Mouse (Mus musculus): ENCODE data around the gene Arhgap31. TPM values are rescaled to one million over a fixed set of nuclear protein-coding genes. Genes with fewer than 3 reads are reported as not detected.
"Not testable (repeated sequence)": the region's sequence is repeated elsewhere in the genome, so short reads cannot be mapped to it uniquely, and the experiment has no call there.

Gene Arhgap31
- polyA plus RNA-seq, 1 experiment from 2014 or later, result 5.4 TPM

- H3K9ac ChIP-seq (ENCODE audit: low read length), result no peak overlapping the region
- no peaks in the 10 kb centered on the region for H3K4me1 ChIP-seq (ENCODE audit: control insufficient read depth, insufficient read depth, low read length)
- no peak overlapping the region for H3K27ac ChIP-seq (replicated peaks; ENCODE audit: low read depth, low read length)
- 73% methylated on average over 6 of the region's 6 CpGs for whole genome bisulfite sequencing
- no peaks in the 10 kb centered on the region for H3K9me3 ChIP-seq (ENCODE audit: control insufficient read depth, low read length)
- no peaks in the 10 kb centered on the region for H3K36me3 ChIP-seq (ENCODE audit: control insufficient read depth, insufficient read depth, low read length)
- H3K27me3 ChIP-seq (ENCODE audit: control insufficient read depth, insufficient read depth, low read length), result no peaks in the 10 kb centered on the region
- no peak overlapping the region for H3K4me3 ChIP-seq (ENCODE audit: low read depth, low read length)
- no peak overlapping the region for H3K4me2 ChIP-seq (ENCODE audit: low read depth, severe bottlenecking)
- DNase-seq (ENCODE audit: low spot score) (no peak), ATAC-seq (ENCODE audit: insufficient number of reproducible peaks, low FRiP score, low TSS enrichment, low read depth) (no peak)
Observed at GRCm38 (mm10) chr16:38687673-38688072, 25.4 kb downstream of the Arhgap31 start.

DNA sequence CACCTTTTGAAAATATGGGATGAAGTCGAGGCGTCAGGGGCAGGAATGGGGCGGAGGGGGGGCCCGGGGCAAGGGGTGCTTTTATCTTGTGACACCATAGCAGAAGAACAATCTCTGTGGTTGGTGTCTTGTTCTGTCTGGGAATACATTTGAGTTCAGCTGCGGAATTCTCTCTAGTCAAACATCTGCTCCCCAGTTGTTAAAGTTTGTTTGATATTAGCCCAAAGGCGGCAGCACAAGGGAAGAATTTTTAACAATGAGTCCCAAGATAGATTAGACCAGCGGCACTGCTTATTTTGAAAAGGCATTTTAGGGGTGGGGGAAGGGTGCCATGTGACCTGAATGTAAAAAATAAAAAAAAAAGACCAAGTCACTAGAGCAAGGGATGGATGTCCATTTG lies 30.0 kb downstream of the Arhgap31 start:
- DNase-seq (ENCODE audit: low spot score) (no peak), ATAC-seq (ENCODE audit: insufficient number of reproducible peaks, low FRiP score, low TSS enrichment, low read depth) (no peak)
- Histone ChIP-seq H3K4me1 (ENCODE audit: control insufficient read depth, insufficient read depth, low read length) (peaks cover 9% of the 10 kb centered on the region; the same call in 1 of the 2 replicates), H3K27me3 (ENCODE audit: control insufficient read depth, insufficient read depth, low read length) (no peaks in the 10 kb centered on the region), H3K4me2 (ENCODE audit: low read depth, severe bottlenecking) (no peak overlapping the region), H3K4me3 (ENCODE audit: low read depth, low read length) (no peak overlapping the region), H3K36me3 (ENCODE audit: control insufficient read depth, insufficient read depth, low read length) (no peaks in the 10 kb centered on the region), H3K9ac (ENCODE audit: low read length) (no peak overlapping the region), H3K9me3 (ENCODE audit: control insufficient read depth, low read length) (no peaks in the 10 kb centered on the region), H3K27ac (replicated peaks; ENCODE audit: low read depth, low read length) (no peak overlapping the region)
- 70% methylated on average over 7 of the region's 7 CpGs for WGBS

GRCm38 (mm10) chr16:38681313-38681712 lies 31.8 kb downstream of the Arhgap31 start:
- H3K4me3 ChIP-seq (ENCODE audit: low read depth, low read length), result no peak overlapping the region
- no peak overlapping the region for H3K9ac ChIP-seq (ENCODE audit: low read length)
- no peak overlapping the region for H3K4me2 ChIP-seq (ENCODE audit: low read depth, severe bottlenecking)
- peaks cover 9% of the 10 kb centered on the region; the same call in 1 of the 2 replicates for H3K4me1 ChIP-seq (ENCODE audit: control insufficient read depth, insufficient read depth, low read length)
- no peaks in the 10 kb centered on the region for H3K9me3 ChIP-seq (ENCODE audit: control insufficient read depth, low read length)
- 93% methylated on average over 2 of the region's 2 CpGs for WGBS
- H3K27me3 ChIP-seq (ENCODE audit: control insufficient read depth, insufficient read depth, low read length), result no peaks in the 10 kb centered on the region
- ATAC-seq (ENCODE audit: insufficient number of reproducible peaks, low FRiP score, low TSS enrichment, low read depth) (no peak), DNase-seq (ENCODE audit: low spot score) (no peak)
- no peaks in the 10 kb centered on the region for H3K36me3 ChIP-seq (ENCODE audit: control insufficient read depth, insufficient read depth, low read length)
- no peak overlapping the region for H3K27ac ChIP-seq (replicated peaks; ENCODE audit: low read depth, low read length)

DNA sequence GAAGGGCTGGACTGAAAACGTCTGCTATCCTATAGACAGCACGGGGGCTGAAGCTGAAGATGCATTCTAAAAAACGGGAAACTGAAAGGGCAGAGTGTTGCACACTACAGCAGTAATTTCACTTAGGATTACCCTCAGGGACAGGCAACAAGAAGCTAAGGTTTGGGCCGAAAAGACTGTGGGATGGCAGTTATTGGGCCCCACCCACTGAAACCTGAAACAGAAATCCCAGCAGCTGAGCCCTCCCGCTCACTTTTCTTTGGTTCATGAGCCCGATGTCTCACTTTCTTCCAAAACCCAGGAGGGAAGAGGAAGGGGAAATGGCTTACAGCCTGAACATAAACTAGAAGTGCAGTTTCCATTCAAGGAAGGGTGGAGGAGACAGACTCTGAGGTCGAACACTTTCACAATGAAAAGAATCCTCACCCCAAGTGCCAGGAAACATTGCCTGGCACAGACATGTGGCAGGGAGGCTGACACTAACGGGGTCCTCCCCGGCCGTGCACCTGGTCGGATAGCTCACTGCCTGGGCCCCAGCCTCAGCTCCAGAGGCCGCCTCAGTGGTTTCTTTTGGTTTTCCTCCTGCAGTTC lies 33.5 kb downstream of the Arhgap31 start:
- H3K9ac ChIP-seq (ENCODE audit: low read length), result no peak overlapping the region
- peaks cover 9% of the 10 kb centered on the region; the same call in 1 of the 2 replicates for H3K4me1 ChIP-seq (ENCODE audit: control insufficient read depth, insufficient read depth, low read length)
- no peak overlapping the region for H3K27ac ChIP-seq (replicated peaks; ENCODE audit: low read depth, low read length)
- ATAC-seq (ENCODE audit: insufficient number of reproducible peaks, low FRiP score, low TSS enrichment, low read depth) (no peak), DNase-seq (ENCODE audit: low spot score) (no peak)
- H3K4me2 ChIP-seq (ENCODE audit: low read depth, severe bottlenecking), result no peak overlapping the region; the same call in 1 of the 2 replicates
- H3K36me3 ChIP-seq (ENCODE audit: control insufficient read depth, insufficient read depth, low read length), result no peaks in the 10 kb centered on the region
- H3K4me3 ChIP-seq (ENCODE audit: low read depth, low read length), result no peak overlapping the region
- H3K27me3 ChIP-seq (ENCODE audit: control insufficient read depth, insufficient read depth, low read length), result no peaks in the 10 kb centered on the region
- no peaks in the 10 kb centered on the region for H3K9me3 ChIP-seq (ENCODE audit: control insufficient read depth, low read length)
- 47% methylated on average over 12 of the region's 12 CpGs for WGBS

DNA sequence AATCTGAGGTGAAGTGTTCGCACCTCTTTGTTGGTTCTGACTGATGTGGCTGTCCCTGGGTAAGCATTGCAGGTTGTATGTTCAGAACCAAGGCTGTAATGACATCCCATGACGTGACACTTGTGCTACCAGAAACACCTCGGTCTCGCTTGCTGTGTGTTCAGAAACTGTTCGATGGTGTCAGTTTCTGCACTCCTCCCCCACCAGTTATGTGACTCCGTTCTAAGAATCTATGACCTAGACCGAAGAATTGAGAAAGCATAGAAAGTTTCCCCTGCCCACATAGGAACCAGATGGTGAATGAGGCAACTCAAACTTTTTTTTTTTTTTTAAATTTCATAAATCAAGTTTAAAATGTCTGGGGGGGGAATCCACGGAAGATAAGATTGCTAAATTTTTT lies 34.2 kb downstream of the Arhgap31 start:
- 82% methylated on average over 8 of the region's 8 CpGs for WGBS

GRCm38 (mm10) chr16:38677941-38678340 lies 35.1 kb downstream of the Arhgap31 start:
- not testable (repeated sequence) for ATAC-seq (ENCODE audit: insufficient number of reproducible peaks, low FRiP score, low TSS enrichment, low read depth); H3K27me3 ChIP-seq (ENCODE audit: control insufficient read depth, insufficient read depth, low read length); H3K4me3 ChIP-seq (ENCODE audit: low read depth, low read length); H3K9me3 ChIP-seq (ENCODE audit: control insufficient read depth, low read length); H3K27ac ChIP-seq (replicated peaks; ENCODE audit: low read depth, low read length); H3K36me3 ChIP-seq (ENCODE audit: control insufficient read depth, insufficient read depth, low read length); H3K4me2 ChIP-seq (ENCODE audit: low read depth, severe bottlenecking); H3K4me1 ChIP-seq (ENCODE audit: control insufficient read depth, insufficient read depth, low read length); H3K9ac ChIP-seq (ENCODE audit: low read length); DNase-seq (ENCODE audit: low spot score)
- 54% methylated on average over 2 of the region's 2 CpGs for WGBS

More for the DNA sequence above, 34.2 kb downstream of the Arhgap31 start:
- Histone ChIP-seq H3K27ac (replicated peaks; ENCODE audit: low read depth, low read length) (no peak overlapping the region), H3K4me3 (ENCODE audit: low read depth, low read length) (no peak overlapping the region), H3K9me3 (ENCODE audit: control insufficient read depth, low read length) (no peaks in the 10 kb centered on the region), H3K27me3 (ENCODE audit: control insufficient read depth, insufficient read depth, low read length) (no peaks in the 10 kb centered on the region), H3K9ac (ENCODE audit: low read length) (no peak overlapping the region), H3K4me1 (ENCODE audit: control insufficient read depth, insufficient read depth, low read length) (peaks cover 9% of the 10 kb centered on the region; the same call in 1 of the 2 replicates), H3K4me2 (ENCODE audit: low read depth, severe bottlenecking) (no peak overlapping the region), H3K36me3 (ENCODE audit: control insufficient read depth, insufficient read depth, low read length) (no peaks in the 10 kb centered on the region)
- ATAC-seq (ENCODE audit: insufficient number of reproducible peaks, low FRiP score, low TSS enrichment, low read depth), result no peak; the same call in 1 of the 2 replicates
- DNase-seq (ENCODE audit: low spot score), result no peak

DNA sequence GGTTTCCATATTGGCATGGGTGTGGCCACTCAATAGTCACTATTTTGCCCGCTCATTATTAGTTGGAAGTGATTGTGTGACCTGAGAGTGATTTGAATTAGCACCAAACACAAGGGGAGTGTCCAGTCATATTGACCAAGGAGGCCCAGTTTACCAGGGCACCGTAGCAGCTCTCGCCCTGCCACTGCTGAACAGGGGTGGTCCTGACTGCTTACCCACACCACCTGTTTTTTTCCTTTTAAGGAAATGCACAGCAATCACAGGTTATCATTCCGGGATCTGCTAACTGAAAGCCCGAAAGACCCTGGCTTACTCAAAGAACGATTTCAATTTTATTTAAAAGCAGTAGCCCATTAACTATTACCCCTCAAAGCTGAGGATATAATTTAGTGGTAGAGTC lies 35.9 kb downstream of the Arhgap31 start:
- Histone ChIP-seq H3K9me3 (ENCODE audit: control insufficient read depth, low read length) (no peaks in the 10 kb centered on the region), H3K27me3 (ENCODE audit: control insufficient read depth, insufficient read depth, low read length) (no peaks in the 10 kb centered on the region), H3K4me1 (ENCODE audit: control insufficient read depth, insufficient read depth, low read length) (peaks cover 9% of the 10 kb centered on the region; the same call in 1 of the 2 replicates), H3K9ac (ENCODE audit: low read length) (no peak overlapping the region), H3K36me3 (ENCODE audit: control insufficient read depth, insufficient read depth, low read length) (no peaks in the 10 kb centered on the region), H3K27ac (replicated peaks; ENCODE audit: low read depth, low read length) (no peak overlapping the region), H3K4me3 (ENCODE audit: low read depth, low read length) (no peak overlapping the region), H3K4me2 (ENCODE audit: low read depth, severe bottlenecking) (no peak overlapping the region)
- WGBS, result 88% methylated on average over 6 of the region's 6 CpGs
- no peak for ATAC-seq (ENCODE audit: insufficient number of reproducible peaks, low FRiP score, low TSS enrichment, low read depth)
- DNase-seq (ENCODE audit: low spot score), result no peak

DNA sequence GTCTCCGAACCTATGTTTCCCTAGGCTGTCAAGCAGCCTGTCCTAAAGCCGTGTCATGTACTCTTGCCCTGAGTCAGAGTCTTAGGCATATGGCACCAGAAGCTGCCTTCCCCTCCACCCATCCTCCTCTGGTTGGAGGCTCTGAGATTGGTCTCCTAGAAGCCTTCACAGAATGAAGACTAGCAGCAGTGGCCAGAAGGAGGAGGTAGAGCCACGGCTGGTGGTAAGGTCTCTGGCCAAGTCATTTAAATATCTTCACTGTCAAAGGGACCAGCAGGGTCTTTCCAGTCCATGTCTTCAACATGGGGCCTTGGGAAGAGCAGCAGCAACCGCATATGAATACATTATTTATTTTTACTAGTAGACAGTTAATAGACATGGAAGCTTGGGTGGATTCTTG lies 36.4 kb downstream of the Arhgap31 start:
- DNase-seq (ENCODE audit: low spot score) (no peak), ATAC-seq (ENCODE audit: insufficient number of reproducible peaks, low FRiP score, low TSS enrichment, low read depth) (no peak)
- Histone ChIP-seq H3K9me3 (ENCODE audit: control insufficient read depth, low read length) (no peaks in the 10 kb centered on the region), H3K36me3 (ENCODE audit: control insufficient read depth, insufficient read depth, low read length) (no peaks in the 10 kb centered on the region), H3K9ac (ENCODE audit: low read length) (no peak overlapping the region), H3K4me2 (ENCODE audit: low read depth, severe bottlenecking) (no peak overlapping the region), H3K27ac (replicated peaks; ENCODE audit: low read depth, low read length) (no peak overlapping the region), H3K4me1 (ENCODE audit: control insufficient read depth, insufficient read depth, low read length) (peaks cover 9% of the 10 kb centered on the region; the same call in 1 of the 2 replicates), H3K4me3 (ENCODE audit: low read depth, low read length) (no peak overlapping the region), H3K27me3 (ENCODE audit: control insufficient read depth, insufficient read depth, low read length) (no peaks in the 10 kb centered on the region)
- 90% methylated on average over 4 of the region's 4 CpGs for WGBS

Data from limb, embryonic 11.5 days (tissue).